Mouse (Mus musculus) gonadal fat pad, adult 2 months (tissue): ENCODE measurements around the gene Strc. TPM values are rescaled to one million over a fixed set of nuclear protein-coding genes. Genes with fewer than 3 reads are reported as not detected.
"Not testable (repeated sequence)": the region's sequence is repeated elsewhere in the genome, so short reads cannot be mapped to it uniquely, and the experiment has no call there.

ENCODE experiments used
- DNase-seq: peaks from one replicate; pipeline ENCODE4 v3.0.0-alpha.2; 2012; ENCODE audit warnings: low read depth
- polyA plus RNA-seq: library from polyadenylated mRNA; depleted of rRNA; stranded (reverse); fragments of >200 nt; gene quantifications from 2 replicates; pipeline ENCODE4 v1.2.3, GENCODE M21; 2012; rRNA removed

Strc gene
- polyA plus RNA-seq, result 0.08 TPM in 1 of 2 replicates, not detected in the other

- DNase-seq, result not testable (repeated sequence)
Observed at GRCm38 (mm10) chr2:121386961-121387575, at the start of gene Strc. Strc (minus strand) TSS chr2:121387168.

GRCm38 (mm10) chr2:121434854-121435253, 47.9 kb upstream of the Strc start:
- no peak for DNase-seq

GRCm38 (mm10) chr2:121425890-121426289, 38.9 kb upstream of the Strc start:
- no peak for DNase-seq

GRCm38 (mm10) chr2:121423166-121423565, 36.2 kb upstream of the Strc start:
- no peak for DNase-seq

- no peak for DNase-seq
Observed at GRCm38 (mm10) chr2:121418476-121418875, 31.5 kb upstream of the Strc start.

- no peak for DNase-seq
Observed at GRCm38 (mm10) chr2:121416356-121416755, 29.4 kb upstream of the Strc start.

GRCm38 (mm10) chr2:121415591-121415990, 28.6 kb upstream of the Strc start:
- no peak for DNase-seq

GRCm38 (mm10) chr2:121415103-121415502, 28.1 kb upstream of the Strc start:
- DNase-seq, result no peak

- peak; percentile 13 for DNase-seq
Observed at GRCm38 (mm10) chr2:121414139-121414685, 27.2 kb upstream of the Strc start.

GRCm38 (mm10) chr2:121413387-121414042, 26.5 kb upstream of the Strc start, which contains the start of the genes Pdia3 and Catsper2:
Pdia3 (plus strand) TSS chr2:121413775.
Catsper2 (minus strand) TSS chr2:121413792.
- DNase-seq, result peak; percentile 19

GRCm38 (mm10) chr2:121412843-121413386, 25.9 kb upstream of the Strc start:
- DNase-seq, result no peak

GRCm38 (mm10) chr2:121408160-121408559, 21.2 kb upstream of the Strc start:
- no peak for DNase-seq

- no peak for DNase-seq
Observed at GRCm38 (mm10) chr2:121403296-121403695, 16.3 kb upstream of the Strc start.

GRCm38 (mm10) chr2:121396624-121397023, 9.7 kb upstream of the Strc start:
- no peak for DNase-seq

GRCm38 (mm10) chr2:121374766-121375165, 12.2 kb downstream of the Strc start:
- no peak for DNase-seq

GRCm38 (mm10) chr2:121372266-121372665, 14.7 kb downstream of the Strc start:
- no peak for DNase-seq

- peak; percentile 61 for DNase-seq
Observed at GRCm38 (mm10) chr2:121370921-121371320, 16.0 kb downstream of the Strc start.

GRCm38 (mm10) chr2:121368831-121369230, 18.1 kb downstream of the Strc start:
- peak; percentile 30 for DNase-seq

- no peak for DNase-seq
Observed at GRCm38 (mm10) chr2:121363656-121364055, 23.3 kb downstream of the Strc start.

GRCm38 (mm10) chr2:121359461-121359860, 27.5 kb downstream of the Strc start:
- no peak for DNase-seq

GRCm38 (mm10) chr2:121358381-121358780, 28.6 kb downstream of the Strc start:
- no peak for DNase-seq

GRCm38 (mm10) chr2:121357961-121358360, 29.0 kb downstream of the Strc start:
- no peak for DNase-seq

GRCm38 (mm10) chr2:121357494-121357893, 29.5 kb downstream of the Strc start, which contains the start of gene Ckmt1:
Ckmt1 (plus strand) TSS chr2:121357714.
- no peak for DNase-seq
